Mouse (Mus musculus) brain, adult 2 months (tissue): Measurements from ENCODE around the gene Klk1b24.
"Not testable (repeated sequence)": the region's sequence is repeated elsewhere in the genome, so short reads cannot be mapped to it uniquely, and the experiment has no call there.

Experiments used
- DNase-seq: peaks from one replicate; pipeline ENCODE4 v3.0.0; 2011; ENCODE audit warnings: low read depth, low spot score

Klk1b24 gene

DNA sequence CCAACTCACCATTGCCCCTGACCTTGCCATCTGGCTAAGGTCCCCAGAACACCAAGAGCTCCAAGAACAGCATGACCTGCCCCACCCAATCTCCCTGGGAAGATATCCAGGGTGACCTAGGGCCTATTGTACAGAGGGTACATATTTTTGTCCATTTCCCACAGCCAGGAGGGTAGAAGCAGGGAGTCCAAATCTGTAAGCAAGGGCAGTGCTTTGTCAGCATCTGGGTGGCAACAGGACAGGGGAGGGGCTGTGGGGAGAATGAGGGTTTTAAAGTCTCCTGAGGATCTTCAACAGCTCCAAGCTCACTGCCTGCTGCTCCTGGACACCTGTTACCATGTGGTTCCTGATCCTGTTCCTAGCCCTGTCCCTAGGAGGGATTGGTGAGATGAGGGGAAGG lies at the start of gene Klk1b24:
TSS of gene Klk1b24 (plus strand) at position 301 of the 400 bp plus-strand sequence.
- DNase-seq: not testable (repeated sequence)

DNA sequence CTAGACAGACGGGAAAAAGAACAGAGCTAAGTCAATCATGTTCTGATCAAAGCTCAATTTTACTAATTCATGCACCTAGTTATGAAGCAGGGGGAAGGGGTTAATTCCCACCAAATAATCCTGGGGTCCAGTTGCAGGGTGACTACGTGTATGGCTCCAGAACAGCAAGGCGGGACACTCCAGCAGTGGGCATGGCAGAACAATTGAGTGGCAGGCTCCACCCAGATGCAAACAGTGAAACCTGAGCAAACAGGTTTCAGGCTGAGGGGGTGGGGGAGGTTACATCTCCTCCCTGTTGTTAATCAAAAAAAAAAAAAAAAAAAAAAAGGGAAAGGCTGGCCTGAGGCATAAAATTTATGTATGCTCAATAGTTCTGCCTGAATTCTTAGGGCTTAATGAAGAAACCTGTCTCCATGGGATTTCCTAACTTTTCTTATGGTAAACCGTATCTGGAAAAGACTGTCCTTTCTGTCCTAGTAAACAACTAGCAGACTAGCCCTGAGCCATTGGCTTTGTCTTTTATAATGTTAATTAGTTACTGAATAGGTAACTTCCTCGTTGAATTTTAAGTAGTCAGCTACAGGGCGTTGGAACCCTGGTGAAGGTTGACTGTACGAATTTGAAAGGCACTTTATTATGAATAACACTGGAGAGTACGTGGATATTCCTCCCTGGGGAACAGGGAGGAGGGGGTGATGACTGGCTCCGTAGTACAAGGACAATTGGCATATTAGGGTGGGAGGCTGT lies 8.6 kb upstream of the Klk1b24 start:
- DNase-seq: no peak

DNA sequence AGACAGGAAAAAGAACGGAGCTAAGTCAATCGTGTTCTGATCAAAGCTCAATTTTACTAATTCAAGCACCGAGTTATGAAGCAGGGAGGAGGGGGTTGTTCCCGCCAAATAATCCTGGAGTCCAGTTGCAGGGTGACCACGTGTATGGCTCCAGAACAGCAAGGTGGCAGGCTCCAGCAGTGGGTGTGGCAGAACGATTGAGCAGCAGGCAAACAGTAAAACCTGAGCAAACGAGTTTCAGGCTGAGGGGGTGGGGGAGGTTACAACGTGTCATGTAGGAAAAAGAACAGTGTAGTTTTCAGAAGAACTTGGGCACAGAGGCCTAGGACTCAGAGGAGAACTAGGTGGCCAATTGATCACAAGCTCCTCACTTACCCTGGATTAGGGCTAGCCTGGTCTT lies 1.5 kb upstream of the Klk1b24 start:
- not testable (repeated sequence) for DNase-seq

DNA sequence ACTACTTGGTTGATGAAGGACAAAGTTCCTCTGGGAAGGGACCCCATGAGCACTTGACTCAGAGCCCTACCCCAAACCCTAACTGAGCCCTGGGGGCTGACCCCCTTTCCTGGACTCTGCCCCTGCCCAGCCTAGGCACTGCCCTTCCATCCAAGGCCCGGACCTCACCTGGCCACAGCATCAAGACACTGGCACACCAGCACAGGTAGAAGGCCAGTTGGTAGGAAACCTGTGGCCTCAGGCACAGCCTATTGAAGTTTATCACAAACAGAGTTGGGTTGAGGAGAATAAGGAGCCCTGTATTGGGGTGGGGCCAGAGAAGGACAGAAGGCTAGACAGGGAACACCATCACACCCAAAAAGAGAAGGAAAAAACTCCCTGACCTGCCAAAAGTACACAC lies 5.4 kb downstream of the Klk1b24 start:
- DNase-seq: not testable (repeated sequence)

- no peak for DNase-seq
Measured at GRCm38 (mm10) chr7:44197891-44198290, 9.9 kb downstream of the Klk1b24 start, which contains the start of gene Klk1b3. Klk1b3 (plus strand) TSS chr7:44198191.

- DNase-seq: not testable (repeated sequence)
Measured at GRCm38 (mm10) chr7:44207135-44207534, 19.1 kb downstream of the Klk1b24 start, which contains the start of gene Klk1b4. Klk1b4 (plus strand) TSS chr7:44207435.

DNA sequence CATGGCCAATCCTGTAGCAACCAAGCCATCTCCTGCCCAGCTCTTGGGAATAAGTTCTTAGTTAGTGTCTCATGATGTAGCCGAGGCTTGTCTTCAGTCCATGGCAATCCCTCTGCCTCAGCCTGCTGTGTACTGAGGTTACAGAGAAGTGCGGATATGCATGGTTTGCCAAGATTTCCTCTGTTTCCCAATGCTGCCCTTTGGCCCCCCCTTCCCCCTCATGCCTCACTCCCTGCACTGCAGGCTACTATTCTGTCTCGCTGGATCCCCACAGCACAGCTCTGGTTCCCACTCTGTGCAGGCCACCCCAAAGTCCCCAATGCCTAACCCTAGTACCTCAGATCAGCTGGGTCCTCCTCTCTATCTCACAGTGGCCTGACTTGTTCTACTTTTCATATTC lies 20.3 kb downstream of the Klk1b24 start:
- DNase-seq: no peak

DNA sequence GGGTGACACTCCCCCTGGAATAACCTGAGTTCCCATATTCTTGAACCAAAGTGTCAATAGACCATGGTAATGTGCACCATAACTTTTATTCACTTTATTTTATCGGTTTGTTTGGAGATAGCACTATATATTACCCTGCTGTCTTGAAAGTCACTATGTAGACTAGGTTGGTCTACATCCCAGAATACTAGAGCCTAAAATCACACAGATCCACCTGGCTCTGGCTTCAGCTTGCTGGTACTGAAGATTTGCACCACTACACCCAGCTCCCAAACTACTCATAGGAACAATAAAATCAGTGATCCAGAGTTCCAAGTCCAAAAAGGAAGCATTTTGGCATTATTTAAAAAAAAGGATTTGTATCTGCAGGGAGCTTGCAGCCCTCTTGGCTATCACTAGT lies 27.6 kb downstream of the Klk1b24 start, which contains the start of gene Klk1b5:
TSS of gene Klk1b5 (plus strand) at position 301 of the 400 bp plus-strand sequence.
- no peak for DNase-seq

- DNase-seq: not testable (repeated sequence)
Measured at GRCm38 (mm10) chr7:44221601-44222000, 33.6 kb downstream of the Klk1b24 start.

DNA sequence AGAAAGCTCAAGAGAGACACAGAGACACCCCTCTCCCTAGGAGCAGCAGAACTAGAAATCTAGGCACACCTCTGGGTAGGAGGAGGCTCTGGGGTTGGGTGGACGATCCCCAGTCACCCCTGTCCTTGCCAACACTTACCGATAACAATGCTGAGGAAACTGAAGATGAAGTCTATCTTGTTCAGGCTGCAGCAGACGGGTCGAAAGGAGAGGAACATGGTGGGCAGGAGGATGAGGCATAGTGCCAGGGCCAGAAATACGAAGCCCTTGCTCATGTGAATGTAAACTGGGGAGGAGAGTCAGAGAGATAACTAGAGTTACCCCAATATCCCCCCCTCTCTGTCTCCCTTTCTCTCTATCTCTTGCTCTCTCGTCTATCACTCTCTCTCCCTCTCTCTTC lies 34.3 kb downstream of the Klk1b24 start:
- not testable (repeated sequence) for DNase-seq

DNA sequence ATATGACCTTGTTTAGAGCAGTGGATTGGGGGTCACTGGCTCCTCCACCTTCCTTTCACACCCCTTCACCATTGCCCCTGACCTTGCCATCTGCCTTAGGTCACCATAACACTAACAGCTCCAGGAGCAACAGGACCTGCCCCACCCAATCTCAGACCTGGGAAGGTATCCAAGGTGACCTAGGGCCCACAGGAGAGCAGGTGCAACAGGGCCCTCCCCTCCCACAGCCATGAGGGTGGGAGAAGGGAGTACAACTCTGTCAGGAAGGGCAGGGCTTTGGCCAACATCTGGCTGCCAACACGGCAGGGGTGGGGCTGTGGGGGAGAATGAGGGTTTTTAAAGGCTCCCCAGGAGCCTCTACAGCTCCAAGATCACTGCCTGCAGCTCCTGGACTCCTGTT lies 37.0 kb downstream of the Klk1b24 start, which contains the start of gene Klk1:
TSS of gene Klk1 (plus strand) at position 285 of the 400 bp plus-strand sequence.
- DNase-seq: no peak

DNA sequence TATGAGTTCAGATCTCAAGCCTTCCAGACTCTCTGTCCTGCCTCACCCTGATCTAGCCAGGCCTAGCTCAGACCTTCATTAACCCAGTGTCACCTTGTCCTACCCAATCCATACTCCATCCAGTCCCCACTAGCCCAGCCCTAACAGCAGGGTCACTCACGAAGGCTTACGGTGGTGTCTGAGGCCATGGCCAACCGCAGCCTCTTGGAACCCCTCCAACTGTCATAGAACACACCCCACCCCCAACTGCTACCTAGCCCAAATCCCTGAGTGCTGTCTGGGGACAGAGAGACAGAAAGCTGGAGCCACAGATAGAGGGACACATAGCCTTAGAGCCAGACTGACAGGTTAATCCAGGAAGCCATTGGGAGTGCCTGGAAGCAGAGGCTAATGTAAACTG lies 47.9 kb downstream of the Klk1b24 start, which contains the start of gene Gm36864:
TSS of gene Gm36864 (plus strand) at position 269 of the 400 bp plus-strand sequence.
- DNase-seq: no peak

DNA sequence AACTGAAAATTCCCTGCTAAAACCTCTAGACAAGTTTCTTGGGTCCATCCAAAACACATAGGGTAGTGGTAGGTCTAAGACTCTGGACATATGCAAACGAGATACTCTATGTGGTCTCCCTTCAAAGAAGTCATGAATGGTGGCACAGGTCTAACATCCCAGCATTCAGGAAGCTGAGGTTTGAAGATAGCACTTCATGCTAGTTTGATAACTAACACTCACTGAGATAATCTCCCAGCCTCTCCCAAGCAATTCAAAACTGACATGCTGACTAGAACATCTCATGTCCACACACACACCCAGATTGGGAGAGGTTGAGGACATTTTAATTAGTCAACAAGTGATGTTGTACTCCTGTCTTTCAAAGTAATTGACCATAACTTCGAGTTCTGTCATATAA lies 51.9 kb downstream of the Klk1b24 start:
- DNase-seq: no peak

- no peak for DNase-seq
Measured at GRCm38 (mm10) chr7:44240712-44241111, 52.7 kb downstream of the Klk1b24 start.

- DNase-seq: peak; percentile 58
Measured at GRCm38 (mm10) chr7:44241163-44241562, 53.1 kb downstream of the Klk1b24 start.
